Mouse (Mus musculus): ENCODE measurements around the gene Irf8. TPM values are rescaled to one million over a fixed set of nuclear protein-coding genes. Genes with fewer than 3 reads are reported as not detected.
"Not testable (repeated sequence)": the region's sequence is repeated elsewhere in the genome, so short reads cannot be mapped to it uniquely, and the experiment has no call there.

Irf8 gene
- total and polyA plus RNA-seq, 3 experiments, result not detected

- DNase-seq (ENCODE audit: low read depth, low spot score), result no peak
- Histone ChIP-seq H3K4me1 (ENCODE audit: control insufficient read depth in 1 of 2, insufficient read depth in 2 of 2, low read length in 2 of 2) (no peaks in the 10 kb centered on the region), H3K27me3 (ENCODE audit: control insufficient read depth in 1 of 2, insufficient read depth in 2 of 2, low read length in 2 of 2) (no peaks in the 10 kb centered on the region; a peak in 1 of 4 replicates), H3K9ac (ENCODE audit: control insufficient read depth, low read depth, low read length, poor library complexity, severe bottlenecking) (no peak overlapping the region), H3K9me3 (replicated peaks; ENCODE audit: insufficient read depth, low read length) (no peaks in the 10 kb centered on the region), H3K79me2 (ENCODE audit: control insufficient read depth, insufficient read depth, low read length, poor library complexity) (no peaks in the 10 kb centered on the region), H3K4me3 (ENCODE audit: control insufficient read depth in 1 of 2, insufficient read depth in 1 of 2, low read depth in 2 of 2, low read length in 2 of 2) (no peak overlapping the region), H3K27ac (ENCODE audit: control insufficient read depth, low read depth, low read length) (no peak overlapping the region), H3K36me3 (ENCODE audit: control insufficient read depth in 1 of 2, insufficient read depth in 2 of 2, low read length in 2 of 2) (no peaks in the 10 kb centered on the region)
- TF ChIP-seq MAZ (IDR thresholded peaks at IDR 0.05; ENCODE audit: low read depth, low read length) (no peak), TBP (IDR thresholded peaks at IDR 0.05; ENCODE audit: low read depth, low read length) (no peak), EP300 (IDR thresholded peaks at IDR 0.05; ENCODE audit: low read depth in 1 of 2, low read length in 2 of 2) (no peak)
Observed at GRCm38 (mm10) chr8:120719586-120720236, 16.4 kb upstream of the Irf8 start.

- Histone ChIP-seq H3K9me3 (replicated peaks; ENCODE audit: insufficient read depth, low read length) (no peaks in the 10 kb centered on the region), H3K79me2 (ENCODE audit: control insufficient read depth, insufficient read depth, low read length, poor library complexity) (no peaks in the 10 kb centered on the region), H3K36me3 (ENCODE audit: control insufficient read depth in 1 of 2, insufficient read depth in 2 of 2, low read length in 2 of 2) (no peaks in the 10 kb centered on the region), H3K9ac (ENCODE audit: control insufficient read depth, low read depth, low read length, poor library complexity, severe bottlenecking) (no peak overlapping the region), H3K4me1 (ENCODE audit: control insufficient read depth in 1 of 2, insufficient read depth in 2 of 2, low read length in 2 of 2) (no peaks in the 10 kb centered on the region), H3K4me3 (ENCODE audit: control insufficient read depth in 1 of 2, insufficient read depth in 1 of 2, low read depth in 2 of 2, low read length in 2 of 2) (no peak overlapping the region), H3K27me3 (ENCODE audit: control insufficient read depth in 1 of 2, insufficient read depth in 2 of 2, low read length in 2 of 2) (no peaks in the 10 kb centered on the region; a peak in 1 of 4 replicates), H3K27ac (ENCODE audit: control insufficient read depth, low read depth, low read length) (no peak overlapping the region)
- DNase-seq (ENCODE audit: low read depth, low spot score), result peak; percentile 16
- TF ChIP-seq CHD1 (IDR thresholded peaks at IDR 0.05; ENCODE audit: low read depth, low read length) (no peak), CTCF (IDR thresholded peaks at IDR 0.05 in 2 of 3, conservative IDR thresholded peaks at IDR 0.05 in 1 of 3; ENCODE audit: control insufficient read depth in 1 of 3, insufficient read depth in 1 of 3, low read depth in 2 of 3, low read length in 3 of 3, poor library complexity in 1 of 3, severe bottlenecking in 1 of 3) (peak; percentile 19 to 48 (median 41)), JUND (IDR thresholded peaks at IDR 0.05; ENCODE audit: low read depth, low read length) (no peak)
Observed at GRCm38 (mm10) chr8:120723025-120723424, 13.1 kb upstream of the Irf8 start.

GRCm38 (mm10) chr8:120724096-120724495, 12.1 kb upstream of the Irf8 start:
- not testable (repeated sequence) for H3K9me3 ChIP-seq (replicated peaks; ENCODE audit: insufficient read depth, low read length); H3K27ac ChIP-seq (ENCODE audit: control insufficient read depth, low read depth, low read length); H3K36me3 ChIP-seq (ENCODE audit: control insufficient read depth in 1 of 2, insufficient read depth in 2 of 2, low read length in 2 of 2); H3K9ac ChIP-seq (ENCODE audit: control insufficient read depth, low read depth, low read length, poor library complexity, severe bottlenecking); H3K4me3 ChIP-seq (ENCODE audit: control insufficient read depth in 1 of 2, insufficient read depth in 1 of 2, low read depth in 2 of 2, low read length in 2 of 2); H3K4me1 ChIP-seq (ENCODE audit: control insufficient read depth in 1 of 2, insufficient read depth in 2 of 2, low read length in 2 of 2); H3K79me2 ChIP-seq (ENCODE audit: control insufficient read depth, insufficient read depth, low read length, poor library complexity); H3K27me3 ChIP-seq (ENCODE audit: control insufficient read depth in 1 of 2, insufficient read depth in 2 of 2, low read length in 2 of 2)
- DNase-seq (ENCODE audit: low read depth, low spot score), result peak; percentile 30
- TF ChIP-seq TBP (IDR thresholded peaks at IDR 0.05; ENCODE audit: low read depth, low read length) (peak; percentile 43; the same call in 1 of the 2 replicates), CTCF (IDR thresholded peaks at IDR 0.05 in 2 of 3, conservative IDR thresholded peaks at IDR 0.05 in 1 of 3; ENCODE audit: control insufficient read depth in 1 of 3, insufficient read depth in 1 of 3, low read depth in 2 of 3, low read length in 3 of 3, poor library complexity in 1 of 3, severe bottlenecking in 1 of 3) (peak in 2 of 3 experiments; percentile 29 to 32; a peak in 4 of 6 replicates)

Measured in MEL (cell line).